Mouse (Mus musculus): Measurements from ENCODE around the gene Pcbp3.

DNA sequence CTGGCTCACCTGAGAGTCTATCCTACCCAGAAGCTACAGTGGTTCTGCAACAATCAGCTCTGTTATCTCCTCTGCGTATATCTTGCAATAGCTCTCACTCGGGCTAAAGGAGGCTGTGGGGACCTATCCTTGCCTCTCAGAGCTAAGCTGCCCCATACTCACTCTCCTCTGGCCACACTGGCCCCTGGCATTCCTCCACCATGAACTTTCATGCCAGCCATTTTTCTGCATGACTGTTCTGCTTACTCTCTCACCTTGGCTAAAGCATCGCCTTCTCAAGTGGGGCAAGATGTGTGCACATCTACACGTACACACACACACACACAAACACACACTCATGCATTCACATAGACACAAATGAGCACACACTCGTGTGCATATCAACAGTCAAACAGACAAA lies 115.2 kb downstream of the Pcbp3 start:
- no peak for TF ChIP-seq CTCF (IDR thresholded peaks at IDR 0.05; ENCODE audit: insufficient read depth, low read depth, low read length)
- no peak for TF ChIP-seq POLR2A (IDR thresholded peaks at IDR 0.05; ENCODE audit: insufficient read depth, low read depth, low read length)
